Mouse (Mus musculus) liver, adult 2 months (tissue): ENCODE data around the gene Snrnp200.
"Not testable (repeated sequence)": the region's sequence is repeated elsewhere in the genome, so short reads cannot be mapped to it uniquely, and the experiment has no call there.

Experiments
- CTCF ChIP-seq: fragments of 200-500 bp; IDR thresholded peaks from 2 replicates; pipeline ENCODE4 v1.5.1; 2011; ENCODE audit warnings: low read depth, low read length, control low read depth
- POLR2A ChIP-seq: fragments of 200-500 bp; IDR thresholded peaks from 2 replicates; pipeline ENCODE4 v1.6.1; 2011; ENCODE audit warnings: low read length, control low read depth; ENCODE audit not compliant: insufficient read depth; ENCODE audit errors: extremely low read depth

GRCm38 (mm10) chr2:127272049-127272448, 63.9 kb downstream of the Snrnp200 start:
- TF ChIP-seq POLR2A, CTCF: not testable (repeated sequence)
